Mouse (Mus musculus) thymus, postnatal 14 days (tissue): ENCODE measurements at regions not wholly inside any gene's neighbourhood (a gene's known extent, or its start where the extent isn't known, plus 50 kb on each side); places are given as distances from the start of the nearest gene placed in this dataset.

Source experiments
- DNase-seq: peaks from one replicate; pipeline ENCODE4 v3.0.0; 2021

DNA sequence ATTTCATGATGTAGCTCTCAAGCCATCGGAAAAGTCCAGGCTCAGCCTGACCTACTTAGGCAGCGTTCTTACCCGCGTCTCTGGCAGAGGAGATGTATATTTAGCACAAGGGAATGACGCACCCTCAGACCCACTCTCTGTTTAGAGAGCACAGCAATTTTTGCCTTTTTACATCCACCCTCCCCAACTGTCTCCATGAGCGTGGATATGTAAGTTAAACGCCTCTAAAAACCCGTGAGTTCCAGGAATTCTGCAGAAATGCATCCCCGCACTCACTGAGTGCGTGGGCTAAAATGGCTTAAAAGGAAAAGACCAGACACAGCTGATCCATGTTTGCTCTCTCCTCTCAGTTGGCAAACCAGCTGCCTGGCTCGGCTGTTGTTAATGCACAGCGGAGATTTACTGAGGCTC, 267.8 kb upstream of the Arid1b start:
- DNase-seq = no peak

DNA sequence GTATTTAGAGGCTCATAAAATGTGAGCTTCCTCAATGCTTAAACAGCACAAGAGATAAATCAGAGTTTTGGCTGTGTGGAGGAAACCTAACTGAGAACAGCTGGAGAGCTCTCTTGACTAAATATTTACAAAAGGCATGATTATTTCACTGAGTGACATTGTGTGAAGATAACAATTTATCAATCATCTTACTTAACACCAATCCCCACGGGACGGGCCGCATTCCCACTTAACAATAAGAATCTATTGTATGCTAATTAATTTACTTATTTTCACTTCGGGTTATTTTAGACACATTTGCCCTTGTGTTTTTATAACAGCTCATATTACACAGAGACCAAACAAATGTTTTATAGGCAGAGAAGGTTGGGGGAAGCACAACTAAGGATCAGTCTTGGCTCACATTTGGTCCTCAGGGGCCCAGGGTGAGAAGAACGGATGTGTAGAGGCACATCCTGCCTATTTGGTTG, 259.7 kb upstream of the Arid1b start:
- DNase-seq = no peak

DNA sequence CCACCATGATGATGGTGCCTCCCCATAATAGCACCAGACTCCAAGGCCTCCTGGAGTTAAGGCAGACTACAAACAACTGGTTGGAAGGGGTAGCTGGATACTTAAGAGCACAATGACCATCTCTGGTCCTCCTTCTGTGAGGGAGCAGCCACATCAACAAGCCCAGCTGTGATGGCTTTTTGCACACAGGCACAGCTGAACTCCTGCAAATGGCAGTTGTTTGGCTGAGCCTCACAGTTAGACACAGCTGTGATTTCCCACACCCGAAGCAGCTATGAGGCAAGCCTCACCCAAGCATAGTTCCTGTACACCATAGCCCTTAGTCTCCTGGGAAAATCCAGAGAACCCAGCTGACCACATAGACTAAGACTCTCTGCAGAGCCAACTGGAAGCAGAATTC, 258.9 kb upstream of the Arid1b start:
- no peak for DNase-seq

DNA sequence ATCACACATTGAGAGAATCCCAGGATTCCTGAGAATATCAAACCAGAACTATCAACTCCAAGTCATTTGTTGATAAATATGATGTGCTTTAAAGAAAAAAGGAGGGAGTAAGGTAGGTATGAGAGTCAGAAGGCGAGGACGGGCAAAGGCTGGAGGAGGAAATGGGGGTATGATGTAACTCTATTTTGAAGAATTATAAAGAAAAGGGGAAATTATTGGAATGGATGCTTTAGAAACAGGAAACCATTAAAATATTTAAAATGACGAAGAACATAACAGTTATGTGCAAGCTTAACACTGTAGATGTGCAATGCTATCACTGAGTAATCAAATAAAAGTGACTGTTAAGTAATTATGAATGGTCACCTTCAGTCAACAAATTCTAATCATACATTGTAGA, 257.4 kb upstream of the Arid1b start:
- no peak for DNase-seq

DNA sequence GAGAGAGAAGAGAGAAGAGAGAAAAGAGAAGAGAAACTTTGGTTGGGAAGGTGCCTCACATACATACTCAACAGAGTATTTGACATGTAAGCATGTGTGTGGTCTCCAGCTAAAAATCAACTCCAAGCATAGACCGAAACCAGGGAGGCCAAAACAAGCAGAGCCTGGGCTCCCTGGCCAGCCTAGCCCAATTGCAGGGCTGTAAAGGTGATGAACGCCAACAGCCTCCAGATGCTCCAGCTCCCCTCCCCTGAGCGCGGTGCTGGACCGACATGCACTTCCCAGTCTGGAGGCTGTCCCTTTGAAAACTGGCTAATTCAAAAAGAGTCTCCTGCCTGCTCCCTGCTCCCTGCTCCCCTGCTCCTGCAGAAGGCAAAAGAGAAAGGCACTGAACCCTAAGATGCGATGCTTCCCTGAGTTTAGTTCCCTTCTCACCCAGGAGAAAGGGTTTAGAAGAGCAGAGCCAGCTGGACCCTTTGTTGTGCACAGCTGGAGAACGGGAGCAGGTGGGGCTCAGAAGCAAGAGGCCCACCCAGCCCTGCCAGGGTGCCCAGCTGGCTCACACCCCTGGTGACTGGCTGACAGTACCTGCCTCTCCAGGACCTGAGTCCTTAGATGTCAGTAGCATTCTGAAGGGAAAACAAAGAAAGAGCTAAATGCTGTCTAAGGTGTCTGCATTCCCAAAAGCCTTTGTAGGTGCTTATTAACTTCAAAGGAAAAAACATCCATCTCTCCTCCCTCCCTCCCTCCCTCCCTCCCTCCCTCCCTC, 255.2 kb upstream of the Arid1b start:
- DNase-seq = peak; percentile 20

DNA sequence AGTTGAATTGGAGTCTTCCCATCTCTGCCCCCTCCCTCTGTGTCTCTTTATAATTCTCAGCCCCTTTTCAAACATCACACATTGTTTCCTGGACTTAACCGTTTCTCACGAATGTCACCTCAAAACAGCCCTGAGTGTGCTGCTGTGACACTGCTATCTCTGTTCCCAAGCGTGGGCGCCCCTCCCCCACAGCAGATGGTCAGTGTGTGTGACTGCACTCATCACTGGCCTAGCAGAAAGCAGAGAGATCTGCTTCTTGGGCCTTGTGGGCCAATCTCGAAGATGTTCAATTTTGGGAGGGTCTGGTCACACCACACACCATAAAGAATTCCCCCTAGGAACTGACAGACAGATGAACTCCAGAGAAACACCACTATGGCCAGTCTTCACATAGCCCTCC, 253.3 kb upstream of the Arid1b start:
- DNase-seq = no peak

DNA sequence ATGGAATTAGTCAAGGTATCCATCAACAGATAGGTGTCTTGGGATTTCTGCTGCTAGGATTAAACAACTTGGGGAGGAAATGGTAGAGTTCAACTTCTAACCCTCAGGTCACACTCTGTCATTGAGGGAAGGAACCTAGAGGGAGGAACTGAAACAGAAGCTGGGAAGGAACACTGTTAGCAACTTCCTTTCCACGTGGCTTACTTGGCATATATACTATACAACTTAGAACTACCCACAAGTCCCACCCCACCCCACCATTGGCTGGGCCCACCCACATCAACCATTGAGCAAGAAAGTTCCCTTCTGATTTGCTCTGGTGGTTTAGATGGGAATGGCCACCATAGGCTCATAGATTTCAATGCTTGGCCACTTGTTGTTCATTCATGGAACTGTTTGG, 251.8 kb upstream of the Arid1b start:
- DNase-seq = no peak

DNA sequence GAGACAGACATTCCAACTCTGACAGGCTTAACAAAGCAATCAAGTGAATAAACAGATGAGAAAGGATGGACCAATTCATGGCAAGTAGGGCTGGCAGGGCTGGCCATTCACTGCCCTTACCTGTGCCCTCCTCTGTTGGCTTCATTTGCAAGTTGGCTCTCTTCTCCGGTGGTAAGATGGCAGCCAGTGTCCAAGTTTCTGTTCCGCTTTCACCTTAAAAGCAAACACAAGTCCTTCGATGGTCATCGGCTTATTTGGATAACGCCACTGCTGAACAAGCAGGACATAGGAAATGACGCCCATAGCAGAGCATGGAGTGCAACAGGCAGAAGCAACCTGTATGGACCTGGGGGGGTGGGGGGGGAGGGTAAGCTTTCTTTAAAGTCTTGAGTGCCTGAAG, 231.2 kb upstream of the Arid1b start:
- no peak for DNase-seq

DNA sequence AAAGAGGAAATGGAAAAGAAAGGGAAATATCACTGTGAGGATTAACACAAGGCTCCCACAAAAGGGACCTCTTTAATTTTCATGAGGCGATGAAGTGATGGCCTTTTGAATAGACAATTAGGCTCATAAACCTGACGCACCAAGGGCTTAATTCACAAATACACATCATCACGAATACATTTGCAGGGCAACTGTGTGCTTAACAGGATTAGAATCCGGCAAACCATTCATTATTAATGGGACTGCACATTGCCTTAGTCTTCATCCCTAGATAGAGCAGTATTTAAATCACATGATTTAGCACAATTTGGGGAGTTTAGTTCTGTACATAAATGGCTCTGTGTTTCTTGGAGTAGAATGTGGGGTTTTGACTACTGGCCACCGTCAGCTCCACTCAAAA, 228.4 kb upstream of the Arid1b start:
- no peak for DNase-seq

DNA sequence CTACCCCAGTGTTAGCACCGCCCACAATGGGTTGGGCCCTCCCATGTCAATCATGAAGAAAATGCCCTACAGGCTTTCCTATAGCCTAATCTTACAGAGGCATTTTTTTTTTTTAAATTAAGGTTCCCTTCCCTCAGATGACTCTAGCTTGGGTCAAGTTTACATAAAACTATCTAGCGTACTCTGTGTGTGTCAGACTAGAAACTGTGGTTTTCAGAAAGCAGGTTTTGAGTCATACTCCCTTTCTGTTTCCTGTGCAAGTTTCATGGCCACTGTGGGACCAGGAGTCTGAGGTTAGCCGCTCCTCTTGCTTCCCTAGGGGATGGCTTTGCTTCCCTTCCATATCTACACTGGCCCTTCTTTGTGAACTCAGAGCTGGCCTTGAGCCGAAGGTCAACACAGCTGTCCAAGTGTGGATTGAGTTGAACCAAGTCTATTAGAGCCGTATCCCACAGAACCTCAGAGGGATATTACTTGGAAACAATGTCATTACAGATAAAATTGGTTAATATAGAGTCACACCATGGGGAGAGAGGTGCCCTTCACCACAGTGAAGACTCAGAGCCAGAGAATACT, 226.1 kb upstream of the Arid1b start:
- no peak for DNase-seq

DNA sequence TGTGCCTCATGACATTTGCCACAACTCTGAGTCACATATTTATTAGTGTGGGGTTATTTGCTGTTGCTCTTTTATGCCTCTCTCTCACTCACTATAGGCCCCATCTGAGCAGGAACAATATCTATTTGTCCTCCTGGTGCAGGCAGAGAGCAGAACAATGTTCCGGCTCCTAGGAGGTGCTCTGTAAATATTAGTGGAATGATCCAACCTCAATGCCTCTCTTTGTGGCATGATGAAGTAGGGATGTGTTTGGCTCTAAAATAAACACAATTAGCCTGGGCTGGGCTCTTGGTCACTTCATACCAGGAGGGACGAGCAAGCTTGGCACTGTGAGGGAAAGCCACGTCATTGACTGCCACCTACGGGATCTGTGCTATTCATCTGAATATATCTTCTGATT, 224.8 kb upstream of the Arid1b start:
- no peak for DNase-seq

DNA sequence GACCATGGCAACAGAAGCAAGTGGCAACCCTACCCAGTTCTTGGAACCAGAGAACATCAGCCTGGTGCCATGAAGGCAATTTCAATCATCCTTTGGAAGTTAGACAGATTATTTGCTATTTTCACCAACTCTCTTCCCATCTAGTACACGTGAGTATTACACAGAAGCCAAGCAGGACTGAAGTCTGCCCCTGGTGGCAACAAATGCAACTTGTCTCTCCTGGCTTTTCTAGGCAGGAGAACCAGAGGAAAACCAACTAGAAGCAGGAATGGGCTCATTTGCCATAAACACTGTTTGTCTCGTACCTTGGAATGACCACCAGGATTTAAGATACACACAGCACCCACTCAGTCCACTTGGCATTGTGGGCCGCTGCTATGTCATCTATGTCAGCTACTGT, 224.1 kb upstream of the Arid1b start:
- no peak for DNase-seq

DNA sequence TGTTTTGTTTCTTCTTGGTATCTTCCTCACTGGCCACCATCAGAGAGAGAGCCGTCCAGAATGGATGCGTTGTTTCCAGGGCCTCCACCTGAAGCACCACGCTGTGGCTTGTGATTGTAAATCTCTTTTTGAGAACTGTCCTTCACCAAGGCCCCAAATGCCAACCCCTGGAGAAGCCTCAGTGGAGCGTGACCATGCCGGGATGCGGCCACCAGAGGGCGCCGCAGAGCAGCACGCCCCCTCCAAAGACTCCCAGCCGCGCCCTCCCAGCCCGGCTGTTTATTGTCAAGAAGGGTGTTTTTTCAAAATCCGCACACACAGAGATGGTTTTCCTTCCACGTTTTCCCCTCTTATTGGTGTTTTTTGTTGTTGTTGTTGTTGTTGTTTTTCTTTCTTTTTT, 216.0 kb upstream of the Arid1b start:
- peak; percentile 79 for DNase-seq

DNA sequence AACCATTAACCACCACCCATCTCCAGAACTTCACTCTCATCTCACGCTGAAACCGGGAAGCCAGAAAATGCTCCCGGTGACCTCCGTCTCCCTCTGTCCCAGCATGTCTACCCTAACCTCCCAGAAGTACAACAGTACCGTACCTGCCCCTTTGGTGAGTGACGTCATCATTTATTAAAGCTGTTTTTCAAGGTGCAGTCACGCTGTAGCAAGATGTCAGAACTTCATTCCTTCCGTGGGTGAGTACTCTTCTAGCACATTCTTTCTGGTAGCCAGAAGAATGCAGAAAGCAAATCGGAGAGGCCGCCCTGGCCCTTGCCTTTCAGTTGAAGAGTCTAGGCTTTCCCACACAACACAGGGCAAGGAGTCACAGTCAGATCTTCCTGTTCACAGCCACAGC, 215.1 kb upstream of the Arid1b start:
- DNase-seq = no peak

DNA sequence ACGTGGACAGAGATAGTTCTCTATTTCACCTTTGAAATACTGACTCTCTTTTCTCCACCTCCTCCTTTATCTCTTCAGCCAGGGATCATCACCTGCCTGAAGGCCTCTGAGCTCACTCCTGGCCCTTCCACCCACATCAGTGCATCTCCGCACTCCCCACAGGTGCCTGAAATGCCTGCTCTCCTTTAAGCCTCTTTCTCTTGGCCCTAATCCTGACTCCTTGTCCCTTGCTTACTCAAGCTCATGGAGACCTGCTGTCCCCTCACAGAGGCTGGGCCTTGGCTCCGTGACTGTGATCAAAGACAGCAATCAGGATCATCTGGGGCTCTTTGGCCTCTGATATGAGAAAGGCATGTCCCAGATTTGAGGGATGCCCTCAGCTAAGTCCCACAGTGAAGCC, 212.5 kb upstream of the Arid1b start:
- no peak for DNase-seq

DNA sequence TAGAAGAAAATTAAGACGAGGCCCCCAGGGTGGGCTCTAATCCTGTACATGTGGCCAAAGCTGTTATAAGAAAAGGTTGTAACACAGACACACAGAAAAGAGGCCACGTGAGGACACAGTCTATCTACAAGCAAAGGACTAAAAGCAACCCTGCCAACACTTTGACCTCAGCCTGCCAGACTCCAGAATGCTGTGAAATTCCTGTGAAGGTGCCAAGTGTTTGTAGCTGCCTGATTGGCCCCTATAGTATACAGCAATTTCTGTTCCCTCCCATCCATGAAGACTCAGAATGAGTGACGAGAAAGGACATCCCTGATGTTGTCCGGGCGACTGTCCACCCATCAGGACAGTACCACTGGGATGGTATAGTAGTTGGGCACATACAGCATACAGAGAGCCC, 209.8 kb upstream of the Arid1b start:
- no peak for DNase-seq

DNA sequence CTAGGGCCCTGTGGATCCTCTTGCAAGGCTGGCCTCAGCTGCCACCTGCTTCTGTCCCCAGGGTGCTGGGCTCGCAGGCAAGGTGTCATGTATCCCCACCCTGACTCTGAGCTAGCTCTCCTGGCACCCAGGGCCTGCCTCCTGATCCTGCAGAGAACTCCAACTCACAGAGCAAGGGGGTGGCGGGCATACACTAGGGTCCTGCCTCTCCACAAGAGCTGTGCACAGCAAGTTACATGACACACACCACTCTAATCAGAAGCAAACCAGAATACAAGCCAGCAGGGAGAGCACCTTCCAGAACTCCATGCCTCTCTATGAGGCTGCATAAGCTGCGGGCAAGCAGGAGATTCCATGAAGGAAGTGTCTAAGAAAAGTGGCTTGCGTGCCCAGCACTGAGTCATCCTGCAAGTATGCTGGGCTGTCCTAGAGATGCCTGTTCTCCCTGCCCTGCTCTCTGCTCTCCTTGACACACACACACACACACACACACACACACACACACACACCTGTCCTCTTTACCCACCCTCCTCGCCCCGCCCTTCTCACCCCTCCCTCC, 208.8 kb upstream of the Arid1b start:
- no peak for DNase-seq

DNA sequence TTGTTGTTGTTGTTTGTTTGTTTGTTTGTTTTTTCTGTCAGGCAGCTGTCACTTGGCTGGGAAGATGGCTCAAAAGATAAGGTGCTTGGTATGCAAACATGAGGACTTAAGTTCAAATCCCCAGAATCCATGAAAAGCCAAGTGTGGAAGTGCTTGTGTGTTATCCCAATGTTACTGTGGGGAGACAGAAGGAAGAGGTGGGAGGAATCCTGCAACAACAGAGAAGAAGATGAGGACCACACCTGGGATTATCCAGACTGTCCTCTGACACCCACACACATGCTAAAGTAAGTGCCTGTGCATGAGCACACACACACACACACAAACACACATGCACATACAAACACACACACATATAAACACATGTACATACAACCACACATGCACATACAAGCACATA, 207.6 kb upstream of the Arid1b start:
- no peak for DNase-seq

DNA sequence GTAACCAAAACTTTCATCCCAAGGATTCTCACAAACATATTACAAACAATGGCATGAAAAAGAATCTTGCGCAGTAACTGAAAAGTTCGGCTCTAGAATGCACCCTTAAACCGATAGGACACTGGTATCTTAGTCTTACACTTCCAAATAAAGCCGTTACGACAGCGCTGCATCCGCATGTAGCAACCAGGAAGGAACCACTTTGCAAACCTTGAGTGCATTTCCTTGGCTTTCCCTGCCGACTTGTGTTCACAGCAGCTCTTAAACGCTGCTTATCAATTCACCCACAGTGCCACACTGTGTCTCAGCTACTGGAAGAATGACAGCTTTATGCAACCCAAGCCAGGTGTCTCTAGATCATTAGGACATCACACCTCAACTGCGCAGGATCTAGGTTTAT, 202.3 kb upstream of the Arid1b start:
- no peak for DNase-seq

DNA sequence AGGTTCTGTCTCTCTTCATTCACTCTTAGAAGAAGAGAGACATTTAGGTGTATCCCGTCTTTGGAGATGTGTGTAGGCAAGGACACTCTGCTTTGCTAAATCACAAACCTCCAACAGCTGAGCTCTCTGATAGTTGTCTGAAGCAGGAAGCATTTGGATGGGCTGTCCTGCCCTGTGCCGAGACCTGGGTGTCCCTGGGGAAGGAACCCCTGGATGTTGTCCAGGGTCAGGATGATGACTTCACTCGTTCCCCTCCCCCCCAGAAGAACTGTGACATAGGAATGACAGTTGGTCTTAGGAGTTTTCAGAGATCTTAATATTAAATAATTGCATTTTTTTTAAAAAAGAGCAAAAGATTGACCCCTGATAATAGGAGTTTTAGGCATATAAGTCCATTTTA, 197.9 kb upstream of the Arid1b start:
- no peak for DNase-seq

DNA sequence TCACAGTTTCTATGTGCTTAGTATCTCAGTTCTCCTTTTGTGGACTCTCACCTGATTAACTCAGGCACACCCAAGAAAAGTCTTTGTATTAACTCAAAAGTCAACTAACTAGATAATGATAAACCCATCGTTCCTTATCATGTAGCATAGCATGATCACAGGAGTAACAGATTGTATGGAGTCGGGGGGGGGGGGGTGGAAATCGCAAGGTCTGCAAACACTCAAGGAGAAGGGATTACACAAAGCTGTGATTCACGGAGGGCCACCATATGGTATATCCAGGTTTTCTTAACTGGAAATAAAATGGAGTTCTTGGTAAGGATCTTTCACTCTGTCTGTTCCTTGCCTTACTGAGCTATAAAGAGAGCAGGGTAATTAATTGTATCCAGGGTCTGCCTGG, 190.1 kb upstream of the Arid1b start:
- DNase-seq = no peak

DNA sequence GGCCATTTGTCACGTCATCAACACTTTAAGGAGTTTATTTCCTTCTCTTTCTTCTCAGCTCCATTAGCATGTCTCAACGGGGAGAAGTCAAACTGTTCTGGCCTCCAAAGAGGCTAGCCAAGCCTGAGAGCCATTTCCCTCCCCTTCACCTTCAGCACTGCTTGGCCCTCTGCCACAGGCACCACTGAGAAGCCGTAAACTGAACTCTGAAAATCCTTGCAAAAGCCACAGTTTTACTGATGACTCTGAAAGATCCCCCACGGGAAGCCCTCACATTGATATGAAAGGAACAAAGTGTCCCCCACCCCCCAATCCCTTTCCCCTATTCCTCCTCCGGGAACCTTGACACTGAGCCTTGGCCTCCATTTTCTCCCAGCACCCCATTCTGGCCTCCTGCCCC, 188.1 kb upstream of the Arid1b start:
- DNase-seq = no peak

DNA sequence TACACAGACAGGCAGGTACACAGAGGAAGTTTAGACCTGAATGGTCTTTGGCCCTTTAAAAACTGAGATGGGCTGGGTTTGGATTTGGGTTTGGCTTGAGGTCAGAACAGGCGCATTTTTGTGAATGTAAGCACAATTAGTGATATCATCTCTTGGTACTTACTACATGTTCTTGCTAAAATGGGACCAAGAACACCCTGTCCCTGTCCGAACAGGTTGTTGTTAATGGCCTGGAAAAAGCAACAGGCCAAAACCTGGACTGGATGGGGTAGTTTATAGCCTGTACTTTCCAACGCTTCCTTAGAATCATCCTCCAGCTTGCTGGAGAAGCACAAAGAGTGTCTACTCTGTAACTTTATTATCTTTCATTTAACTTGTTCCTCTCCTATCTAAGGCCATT, 185.2 kb upstream of the Arid1b start:
- no peak for DNase-seq

DNA sequence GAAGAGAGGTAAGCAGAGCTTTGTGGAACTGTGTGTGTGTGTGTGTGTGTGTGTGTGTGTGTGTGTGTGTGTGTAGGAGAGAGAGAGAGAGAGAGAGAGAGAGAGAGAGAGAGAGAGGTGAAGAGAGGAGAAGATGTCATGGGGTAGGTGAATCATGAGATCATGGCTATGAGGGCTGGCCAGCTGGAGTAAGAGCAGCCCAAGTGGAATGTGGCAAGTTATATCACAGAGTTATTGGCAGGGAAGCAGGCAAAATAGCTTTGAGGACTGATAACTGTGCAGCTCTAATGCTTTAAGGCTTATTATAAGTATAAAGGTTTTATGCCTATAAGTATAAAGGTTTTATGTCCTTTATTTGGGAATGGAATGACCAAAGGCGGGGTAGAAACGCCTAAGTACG, 180.9 kb upstream of the Arid1b start:
- no peak for DNase-seq

DNA sequence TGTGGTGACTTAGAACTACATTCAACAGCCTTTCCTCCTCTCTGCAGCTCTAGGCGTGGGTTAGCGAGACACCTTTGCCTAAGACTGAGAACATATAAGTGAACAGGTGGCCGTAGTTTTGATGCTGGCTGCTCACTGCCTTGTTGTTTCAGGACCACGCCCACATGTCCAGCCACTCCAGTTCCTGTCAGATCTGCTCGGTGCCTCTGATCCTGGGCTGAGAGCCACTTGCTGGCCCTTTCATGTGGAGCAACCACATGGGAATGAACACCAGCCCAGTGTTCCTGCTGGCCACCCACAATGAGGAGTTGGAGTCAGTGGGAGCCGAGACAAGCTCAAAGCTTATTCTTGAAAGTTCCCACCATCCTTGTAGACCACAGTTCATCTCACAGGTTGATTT, 180.5 kb upstream of the Arid1b start:
- no peak for DNase-seq
